Mouse (Mus musculus): ENCODE data around the gene Ascc1. TPM values are rescaled to one million over a fixed set of nuclear protein-coding genes. Genes with fewer than 3 reads are reported as not detected.
"Not testable (repeated sequence)": the region's sequence is repeated elsewhere in the genome, so short reads cannot be mapped to it uniquely, and the experiment has no call there.

The Ascc1 gene
- polyA plus RNA-seq, 1 experiment = 52.9 TPM

GRCm38 (mm10) chr10:60128287-60128686 lies 125.7 kb downstream of the Ascc1 start:
- H3K4me1 ChIP-seq (ENCODE audit: control insufficient read depth, insufficient read depth, low read length) = peaks cover 2% of the 10 kb centered on the region
- no peaks in the 10 kb centered on the region for H3K27me3 ChIP-seq (ENCODE audit: control insufficient read depth, insufficient read depth, low read length, poor library complexity, severe bottlenecking)
- no peak overlapping the region for H3K4me3 ChIP-seq (ENCODE audit: low read depth, low read length)
- H3K9me3 ChIP-seq (replicated peaks; ENCODE audit: control insufficient read depth, insufficient read depth, low read length, poor library complexity, severe bottlenecking) = no peaks in the 10 kb centered on the region
- TF ChIP-seq EP300 (IDR thresholded peaks at IDR 0.05; ENCODE audit: insufficient read depth, low read depth, low read length) (no peak), POLR2A (IDR thresholded peaks at IDR 0.05; ENCODE audit: insufficient read depth, low read length) (no peak), CTCF (IDR thresholded peaks at IDR 0.05; ENCODE audit: low read depth, low read length) (no peak)
- H3K27ac ChIP-seq (ENCODE audit: insufficient read depth, low read length) = no peak overlapping the region
- no peak overlapping the region for H3K9ac ChIP-seq (ENCODE audit: low read depth, poor library complexity, severe bottlenecking)
- H3K36me3 ChIP-seq (ENCODE audit: control insufficient read depth, insufficient read depth, low read length, poor library complexity, severe bottlenecking) = no peaks in the 10 kb centered on the region

- no peaks in the 10 kb centered on the region for H3K27me3 ChIP-seq (ENCODE audit: control insufficient read depth, insufficient read depth, low read length, poor library complexity, severe bottlenecking)
- H3K9me3 ChIP-seq (replicated peaks; ENCODE audit: control insufficient read depth, insufficient read depth, low read length, poor library complexity, severe bottlenecking) = no peaks in the 10 kb centered on the region
- H3K4me3 ChIP-seq (ENCODE audit: low read depth, low read length) = no peak overlapping the region
- H3K9ac ChIP-seq (ENCODE audit: low read depth, poor library complexity, severe bottlenecking) = no peak overlapping the region
- H3K27ac ChIP-seq (ENCODE audit: insufficient read depth, low read length) = no peak overlapping the region
- H3K36me3 ChIP-seq (ENCODE audit: control insufficient read depth, insufficient read depth, low read length, poor library complexity, severe bottlenecking) = no peaks in the 10 kb centered on the region
- TF ChIP-seq EP300 (IDR thresholded peaks at IDR 0.05; ENCODE audit: insufficient read depth, low read depth, low read length) (no peak), POLR2A (IDR thresholded peaks at IDR 0.05; ENCODE audit: insufficient read depth, low read length) (no peak)
- peaks cover 8% of the 10 kb centered on the region for H3K4me1 ChIP-seq (ENCODE audit: control insufficient read depth, insufficient read depth, low read length)
Measured at GRCm38 (mm10) chr10:60130504-60130903, 127.9 kb downstream of the Ascc1 start.

- Histone ChIP-seq H3K27me3 (ENCODE audit: control insufficient read depth, insufficient read depth, low read length, poor library complexity, severe bottlenecking) (no peaks in the 10 kb centered on the region), H3K9me3 (replicated peaks; ENCODE audit: control insufficient read depth, insufficient read depth, low read length, poor library complexity, severe bottlenecking) (no peaks in the 10 kb centered on the region), H3K4me1 (ENCODE audit: control insufficient read depth, insufficient read depth, low read length) (peaks cover 15% of the 10 kb centered on the region), H3K36me3 (ENCODE audit: control insufficient read depth, insufficient read depth, low read length, poor library complexity, severe bottlenecking) (no peaks in the 10 kb centered on the region), H3K9ac (ENCODE audit: low read depth, poor library complexity, severe bottlenecking) (no peak overlapping the region), H3K4me3 (ENCODE audit: low read depth, low read length) (no peak overlapping the region), H3K27ac (ENCODE audit: insufficient read depth, low read length) (no peak overlapping the region)
- TF ChIP-seq EP300 (IDR thresholded peaks at IDR 0.05; ENCODE audit: insufficient read depth, low read depth, low read length) = no peak
- no peak for TF ChIP-seq POLR2A (IDR thresholded peaks at IDR 0.05; ENCODE audit: insufficient read depth, low read length)
- no peak for TF ChIP-seq CTCF (IDR thresholded peaks at IDR 0.05; ENCODE audit: low read depth, low read length)
Measured at GRCm38 (mm10) chr10:60133501-60133900, 130.9 kb downstream of the Ascc1 start.

GRCm38 (mm10) chr10:60134201-60134600 lies 131.6 kb downstream of the Ascc1 start:
- TF ChIP-seq CTCF (IDR thresholded peaks at IDR 0.05; ENCODE audit: low read depth, low read length) = no peak
- TF ChIP-seq EP300 (IDR thresholded peaks at IDR 0.05; ENCODE audit: insufficient read depth, low read depth, low read length) = no peak
- TF ChIP-seq POLR2A (IDR thresholded peaks at IDR 0.05; ENCODE audit: insufficient read depth, low read length) = no peak
- no peaks in the 10 kb centered on the region for H3K27me3 ChIP-seq (ENCODE audit: control insufficient read depth, insufficient read depth, low read length, poor library complexity, severe bottlenecking)
- no peaks in the 10 kb centered on the region for H3K36me3 ChIP-seq (ENCODE audit: control insufficient read depth, insufficient read depth, low read length, poor library complexity, severe bottlenecking)
- H3K4me3 ChIP-seq (ENCODE audit: low read depth, low read length) = peak overlapping the region; percentile 41
- peaks cover 15% of the 10 kb centered on the region for H3K4me1 ChIP-seq (ENCODE audit: control insufficient read depth, insufficient read depth, low read length)
- no peak overlapping the region for H3K27ac ChIP-seq (ENCODE audit: insufficient read depth, low read length)
- H3K9me3 ChIP-seq (replicated peaks; ENCODE audit: control insufficient read depth, insufficient read depth, low read length, poor library complexity, severe bottlenecking) = no peaks in the 10 kb centered on the region
- H3K9ac ChIP-seq (ENCODE audit: low read depth, poor library complexity, severe bottlenecking) = no peak overlapping the region

GRCm38 (mm10) chr10:60136010-60136409 lies 133.4 kb downstream of the Ascc1 start:
- H3K4me3 ChIP-seq (ENCODE audit: low read depth, low read length); H3K36me3 ChIP-seq (ENCODE audit: control insufficient read depth, insufficient read depth, low read length, poor library complexity, severe bottlenecking); H3K27me3 ChIP-seq (ENCODE audit: control insufficient read depth, insufficient read depth, low read length, poor library complexity, severe bottlenecking); H3K9ac ChIP-seq (ENCODE audit: low read depth, poor library complexity, severe bottlenecking); H3K9me3 ChIP-seq (replicated peaks; ENCODE audit: control insufficient read depth, insufficient read depth, low read length, poor library complexity, severe bottlenecking): not testable (repeated sequence)
- Histone ChIP-seq H3K27ac (ENCODE audit: insufficient read depth, low read length) (0 out of 2 replicates have a peak overlapping the region, but pooled peaks have one; percentile 10), H3K4me1 (ENCODE audit: control insufficient read depth, insufficient read depth, low read length) (peaks cover 15% of the 10 kb centered on the region)
- TF ChIP-seq CTCF (IDR thresholded peaks at IDR 0.05; ENCODE audit: low read depth, low read length) = peak; percentile 7

- H3K4me1 ChIP-seq (ENCODE audit: control insufficient read depth, insufficient read depth, low read length) = peaks cover 18% of the 10 kb centered on the region
- TF ChIP-seq CTCF (IDR thresholded peaks at IDR 0.05; ENCODE audit: low read depth, low read length) (no peak), EP300 (IDR thresholded peaks at IDR 0.05; ENCODE audit: insufficient read depth, low read depth, low read length) (0 out of 2 replicates have a peak, but pooled peaks have one; percentile 19)
- H3K9me3 ChIP-seq (replicated peaks; ENCODE audit: control insufficient read depth, insufficient read depth, low read length, poor library complexity, severe bottlenecking) = no peaks in the 10 kb centered on the region
- no peaks in the 10 kb centered on the region for H3K27me3 ChIP-seq (ENCODE audit: control insufficient read depth, insufficient read depth, low read length, poor library complexity, severe bottlenecking)
- no peaks in the 10 kb centered on the region for H3K36me3 ChIP-seq (ENCODE audit: control insufficient read depth, insufficient read depth, low read length, poor library complexity, severe bottlenecking)
- H3K4me3 ChIP-seq (ENCODE audit: low read depth, low read length) = no peak overlapping the region
- H3K27ac ChIP-seq (ENCODE audit: insufficient read depth, low read length) = no peak overlapping the region; the same call in 1 of the 2 replicates
- H3K9ac ChIP-seq (ENCODE audit: low read depth, poor library complexity, severe bottlenecking) = no peak overlapping the region
Measured at GRCm38 (mm10) chr10:60136935-60137334, 134.3 kb downstream of the Ascc1 start.
